Mouse (Mus musculus) MEL (cell line): ENCODE data around the gene Ank2. TPM values are rescaled to one million over a fixed set of nuclear protein-coding genes. Genes with fewer than 3 reads are reported as not detected.

Experiments
- DNase-seq: peaks from one replicate; pipeline ENCODE4 v3.0.0; 2011; ENCODE audit warnings: low read depth, low spot score
- H3K27ac ChIP-seq: 2 replicates; pipeline ENCODE4 v1.5.1; 2012; ENCODE audit warnings: low read depth, mild to moderate bottlenecking, control low read depth, low read length, moderate library complexity; ENCODE audit not compliant: control insufficient read depth
- H3K27me3 ChIP-seq, 2 experiments: fragments of 150-350 bp in 1 of 2; sonication (generic) in 1 of 2; 2 replicates each; pipeline ENCODE4 v1.6.1; 2012; ENCODE audit warnings: low read length in 2 of 2, mild to moderate bottlenecking in 2 of 2, improper control_type of control experiment in 1 of 2, moderate library complexity in 1 of 2; ENCODE audit not compliant: insufficient read depth in 2 of 2, control insufficient read depth in 1 of 2
- H3K36me3 ChIP-seq, 2 experiments: 2 replicates each; pipeline ENCODE4 v1.6.1; 2012 to 2014; ENCODE audit warnings: low read length in 2 of 2, improper control_type of control experiment in 1 of 2, inconsistent platforms in 1 of 2, mild to moderate bottlenecking in 1 of 2; ENCODE audit not compliant: insufficient read depth in 2 of 2, control insufficient read depth in 1 of 2
- H3K4me1 ChIP-seq, 2 experiments: fragments of 150-350 bp in 1 of 2; sonication (generic) in 1 of 2; 2 replicates each; pipeline ENCODE4 v1.6.1; 2012; ENCODE audit warnings: low read length in 2 of 2, improper control_type of control experiment in 1 of 2, mild to moderate bottlenecking in 1 of 2; ENCODE audit not compliant: insufficient read depth in 2 of 2, control insufficient read depth in 1 of 2
- H3K4me3 ChIP-seq, 2 experiments: fragments of 150-350 bp in 1 of 2; sonication (generic) in 1 of 2; 2 replicates each; pipeline ENCODE4 v1.5.1; 2012; ENCODE audit warnings: low read depth in 2 of 2, low read length in 2 of 2, mild to moderate bottlenecking in 2 of 2, moderate library complexity in 2 of 2, control low read depth in 1 of 2, improper control_type of control experiment in 1 of 2; ENCODE audit not compliant: control insufficient read depth in 1 of 2, insufficient read depth in 1 of 2
- H3K79me2 ChIP-seq: 2 replicates; pipeline ENCODE4 v1.6.1; 2012; ENCODE audit warnings: mild to moderate bottlenecking, low read length, moderate library complexity; ENCODE audit not compliant: control insufficient read depth, poor library complexity, insufficient read depth
- H3K9ac ChIP-seq: 2 replicates; pipeline ENCODE4 v1.6.1; 2012; ENCODE audit warnings: low read depth, mild to moderate bottlenecking, control low read depth, low read length, moderate library complexity; ENCODE audit not compliant: control insufficient read depth, poor library complexity, severe bottlenecking
- H3K9me3 ChIP-seq: fragments of 150-350 bp; sonication (generic); replicated peaks from 2 replicates; pipeline ENCODE4 v1.6.1; 2012; ENCODE audit warnings: mild to moderate bottlenecking, low read length, improper control_type of control experiment, moderate library complexity; ENCODE audit not compliant: insufficient read depth
- BHLHE40 ChIP-seq: IDR thresholded peaks from 2 replicates; pipeline ENCODE4 v1.6.1; 2012; ENCODE audit warnings: low read depth, mild to moderate bottlenecking, inconsistent platforms, low read length, improper control_type of control experiment, borderline replicate concordance
- CHD2 ChIP-seq: IDR thresholded peaks from 2 replicates; pipeline ENCODE4 v1.6.1; 2011; ENCODE audit warnings: low read length, improper control_type of control experiment
- CTCF ChIP-seq, 3 experiments: IDR thresholded peaks in 2 of 3; conservative IDR thresholded peaks in 1 of 3; 2 replicates each; pipeline ENCODE4 v1.5.1; 2011 to 2012; ENCODE audit warnings: low read length in 3 of 3, low read depth in 2 of 3, mild to moderate bottlenecking in 2 of 3, improper control_type of control experiment in 1 of 3, inconsistent platforms in 1 of 3, mixed read lengths in 1 of 3, moderate library complexity in 1 of 3; ENCODE audit not compliant: control insufficient read depth in 1 of 3, insufficient read depth in 1 of 3, poor library complexity in 1 of 3, severe bottlenecking in 1 of 3
- E2F4 ChIP-seq: IDR thresholded peaks from 2 replicates; pipeline ENCODE4 v1.6.1; 2011; ENCODE audit warnings: low read depth, low read length, improper control_type of control experiment, borderline replicate concordance
- ETS1 ChIP-seq: IDR thresholded peaks from 2 replicates; pipeline ENCODE4 v1.6.1; 2012; ENCODE audit warnings: low read depth, mild to moderate bottlenecking, inconsistent platforms, low read length, improper control_type of control experiment, moderate library complexity
- GABPA ChIP-seq: IDR thresholded peaks from 2 replicates; pipeline ENCODE4 v1.6.1; 2012; ENCODE audit warnings: low read depth, mild to moderate bottlenecking, inconsistent platforms, low read length, improper control_type of control experiment, moderate library complexity
- JUND ChIP-seq: IDR thresholded peaks from 2 replicates; pipeline ENCODE4 v1.6.1; 2011; ENCODE audit warnings: low read depth, mild to moderate bottlenecking, improper control_type of control experiment, low read length
- MAFK ChIP-seq: IDR thresholded peaks from 2 replicates; pipeline ENCODE4 v1.6.1; 2011; ENCODE audit warnings: low read depth, mild to moderate bottlenecking, low read length, improper control_type of control experiment, borderline replicate concordance
- MAZ ChIP-seq: IDR thresholded peaks from 2 replicates; pipeline ENCODE4 v1.6.1; 2012; ENCODE audit warnings: low read depth, mild to moderate bottlenecking, inconsistent platforms, low read length, improper control_type of control experiment
- MXI1 ChIP-seq: IDR thresholded peaks from 2 replicates; pipeline ENCODE4 v1.6.1; 2011; ENCODE audit warnings: mild to moderate bottlenecking, low read depth, low read length, improper control_type of control experiment
- MYB ChIP-seq: IDR thresholded peaks from 2 replicates; pipeline ENCODE4 v1.6.1; 2011; ENCODE audit warnings: mild to moderate bottlenecking, low read depth, low read length, improper control_type of control experiment
- NELFE ChIP-seq: IDR thresholded peaks from 2 replicates; pipeline ENCODE4 v1.6.1; 2011; ENCODE audit warnings: low read depth, low read length, improper control_type of control experiment
- NRF1 ChIP-seq: IDR thresholded peaks from 2 replicates; pipeline ENCODE4 v1.6.1; 2014; ENCODE audit warnings: low read depth, mild to moderate bottlenecking, inconsistent platforms, low read length, improper control_type of control experiment, moderate library complexity; ENCODE audit not compliant: poor library complexity, insufficient read depth, severe bottlenecking
- POLR2AphosphoS2 ChIP-seq: IDR thresholded peaks from 2 replicates; pipeline ENCODE4 v1.6.1; 2011; ENCODE audit warnings: low read length, improper control_type of control experiment
- POLR2AphosphoS5 ChIP-seq: IDR thresholded peaks from 2 replicates; pipeline ENCODE4 v1.6.1; 2012; ENCODE audit warnings: low read depth, borderline replicate concordance, mild to moderate bottlenecking, inconsistent platforms, low read length, moderate library complexity, mixed read lengths
- RAD21 ChIP-seq: IDR thresholded peaks from 2 replicates; pipeline ENCODE4 v1.6.1; 2011; ENCODE audit warnings: mild to moderate bottlenecking, low read depth, low read length, improper control_type of control experiment
- RCOR1 ChIP-seq: IDR thresholded peaks from 2 replicates; pipeline ENCODE4 v1.6.1; 2012; ENCODE audit warnings: low read depth, mild to moderate bottlenecking, inconsistent platforms, low read length, improper control_type of control experiment
- SIN3A ChIP-seq: IDR thresholded peaks from 2 replicates; pipeline ENCODE4 v1.6.1; 2012; ENCODE audit warnings: low read length, improper control_type of control experiment, inconsistent platforms
- TBP ChIP-seq: IDR thresholded peaks from 2 replicates; pipeline ENCODE4 v1.8.0; 2011; ENCODE audit warnings: low read depth, low read length, improper control_type of control experiment
- TCF12 ChIP-seq: IDR thresholded peaks from 2 replicates; pipeline ENCODE4 v1.6.1; 2014; ENCODE audit warnings: low read depth, mild to moderate bottlenecking, inconsistent platforms, low read length, improper control_type of control experiment, moderate library complexity
- USF1 ChIP-seq: IDR thresholded peaks from 2 replicates; pipeline ENCODE4 v1.6.1; 2014; ENCODE audit warnings: low read depth, mild to moderate bottlenecking, inconsistent platforms, low read length, improper control_type of control experiment, moderate library complexity
- ZKSCAN1 ChIP-seq: IDR thresholded peaks from 2 replicates; pipeline ENCODE4 v1.6.1; 2012; ENCODE audit warnings: low read depth, mild to moderate bottlenecking, inconsistent platforms, low read length, improper control_type of control experiment, moderate library complexity
- ZNF384 ChIP-seq: IDR thresholded peaks from 2 replicates; pipeline ENCODE4 v1.6.1; 2012; ENCODE audit warnings: low read depth, mild to moderate bottlenecking, inconsistent platforms, low read length, improper control_type of control experiment
- polyA plus RNA-seq, 2 experiments: library from polyadenylated mRNA; stranded (reverse) in 1 of 2; unstranded in 1 of 2; fragments of >175 nt in 1 of 2; fragments of >200 nt in 1 of 2; gene quantifications; 2 replicates each; pipeline versions ENCODE4 v1.2.1 to v1.2.4; 2012; ENCODE audit warnings: low replicate concordance in 2 of 2, low read depth in 1 of 2; ENCODE audit not compliant: insufficient read length in 2 of 2, insufficient read depth in 1 of 2, missing spikeins in 1 of 2
- total RNA-seq: library from RNA; depleted of rRNA; stranded (reverse); fragments of 300-350 nt; gene quantifications from 2 replicates; pipeline ENCODE4 v1.2.3, GENCODE M21; 2012

Gene Ank2
- total and polyA plus RNA-seq, 3 experiments: 2.7 to 4.5 TPM; not detected in 1

GRCm38 (mm10) chr3:127350602-127351362 is 148.4 kb downstream of the Ank2 start:
- Histone ChIP-seq H3K27me3 (no peaks in the 10 kb centered on the region), H3K79me2 (no peaks in the 10 kb centered on the region), H3K9me3 (no peaks in the 10 kb centered on the region), H3K27ac (no peak overlapping the region), H3K36me3 (no peaks in the 10 kb centered on the region), H3K4me1 (no peaks in the 10 kb centered on the region), H3K9ac (no peak overlapping the region)
- no peak for DNase-seq
- no peak for TF ChIP-seq MAZ
- TF ChIP-seq RCOR1: no peak
- TF ChIP-seq E2F4: no peak
- TF ChIP-seq, all 39 proteins: peak for 0
- no peak overlapping the region for H3K4me3 ChIP-seq

- no peak for DNase-seq
Measured at GRCm38 (mm10) chr3:127348926-127349325, 150.2 kb downstream of the Ank2 start.

GRCm38 (mm10) chr3:127345860-127346459 is 153.2 kb downstream of the Ank2 start:
- Histone ChIP-seq H3K79me2 (no peaks in the 10 kb centered on the region), H3K9ac (no peak overlapping the region), H3K4me1 (no peaks in the 10 kb centered on the region), H3K4me3 (no peak overlapping the region), H3K27ac (no peak overlapping the region), H3K27me3 (no peaks in the 10 kb centered on the region), H3K9me3 (no peaks in the 10 kb centered on the region), H3K36me3 (no peaks in the 10 kb centered on the region)
- no peak for TF ChIP-seq ZKSCAN1
- TF ChIP-seq CHD2: no peak
- TF ChIP-seq POLR2AphosphoS2: no peak
- no peak for TF ChIP-seq TBP
- no peak for TF ChIP-seq SIN3A
- TF ChIP-seq NELFE: no peak
- no peak for TF ChIP-seq TCF12
- no peak for TF ChIP-seq BHLHE40
- no peak for TF ChIP-seq ETS1
- TF ChIP-seq NRF1: no peak
- DNase-seq: no peak

More at GRCm38 (mm10) chr3:127348926-127349325, 150.2 kb downstream of the Ank2 start:
- no peak for TF ChIP-seq NRF1
- TF ChIP-seq BHLHE40: no peak
- no peak for TF ChIP-seq ETS1
- no peak for TF ChIP-seq POLR2AphosphoS2
- no peak for TF ChIP-seq ZNF384
- no peak for TF ChIP-seq GABPA
- TF ChIP-seq POLR2AphosphoS5: no peak
- TF ChIP-seq JUND: no peak
- TF ChIP-seq MAFK: no peak
- no peak for TF ChIP-seq NELFE
- no peak for TF ChIP-seq USF1
- no peak for TF ChIP-seq MXI1
- no peak for TF ChIP-seq RAD21
- TF ChIP-seq MYB: no peak
- no peak for TF ChIP-seq CTCF (IDR thresholded peaks at IDR 0.05 in 2 of 3, conservative IDR thresholded peaks at IDR 0.05 in 1 of 3; ENCODE audit: control insufficient read depth in 1 of 3, insufficient read depth in 1 of 3, low read depth in 2 of 3, low read length in 3 of 3, poor library complexity in 1 of 3, severe bottlenecking in 1 of 3)
- TF ChIP-seq CHD2: no peak
- TF ChIP-seq TCF12: no peak
- Histone ChIP-seq H3K9me3 (no peaks in the 10 kb centered on the region), H3K9ac (no peak overlapping the region), H3K4me1 (no peaks in the 10 kb centered on the region), H3K36me3 (no peaks in the 10 kb centered on the region), H3K79me2 (no peaks in the 10 kb centered on the region), H3K4me3 (no peak overlapping the region), H3K27me3 (no peaks in the 10 kb centered on the region), H3K27ac (no peak overlapping the region)
